Mouse (Mus musculus) spleen, postnatal 4 days (tissue): ENCODE measurements around the gene Slc45a1.

Source experiments
- DNase-seq, 2 experiments: peaks; one replicate each; pipeline ENCODE4 v3.0.0; 2022; ENCODE audit warnings: low spot score in 2 of 2

Slc45a1 gene

GRCm38 (mm10) chr4:150659926-150660610, 8.1 kb upstream of the Slc45a1 start:
- no peak for DNase-seq

GRCm38 (mm10) chr4:150656504-150656903, 4.5 kb upstream of the Slc45a1 start:
- no peak for DNase-seq

GRCm38 (mm10) chr4:150655989-150656388, 4.0 kb upstream of the Slc45a1 start:
- peak; percentile 77 to 92 for DNase-seq

- DNase-seq = no peak
These were observed 1.2 kb upstream of the Slc45a1 start for GRCm38 (mm10) chr4:150653072-150653599.

- DNase-seq = peak in 1 of 2 experiments; percentile 28
These were observed 2.6 kb downstream of the Slc45a1 start for GRCm38 (mm10) chr4:150649327-150649726.

- DNase-seq = no peak
These were observed 7.7 kb downstream of the Slc45a1 start for GRCm38 (mm10) chr4:150644299-150644698.

GRCm38 (mm10) chr4:150636635-150637034, 15.3 kb downstream of the Slc45a1 start:
- DNase-seq = no peak

GRCm38 (mm10) chr4:150635568-150635967, 16.4 kb downstream of the Slc45a1 start:
- no peak for DNase-seq

GRCm38 (mm10) chr4:150629266-150629665, 22.7 kb downstream of the Slc45a1 start:
- no peak for DNase-seq

GRCm38 (mm10) chr4:150625951-150626732, 25.8 kb downstream of the Slc45a1 start:
- peak; percentile 74 to 93 for DNase-seq

- DNase-seq = peak; percentile 60 to 81
These were observed 26.5 kb downstream of the Slc45a1 start for GRCm38 (mm10) chr4:150625425-150625824.

GRCm38 (mm10) chr4:150624933-150625332, 27.0 kb downstream of the Slc45a1 start:
- DNase-seq = no peak

- no peak for DNase-seq
These were observed 27.7 kb downstream of the Slc45a1 start for GRCm38 (mm10) chr4:150624214-150624823.

GRCm38 (mm10) chr4:150622641-150623040, 29.3 kb downstream of the Slc45a1 start:
- DNase-seq = no peak

GRCm38 (mm10) chr4:150619011-150619410, 33.0 kb downstream of the Slc45a1 start:
- no peak for DNase-seq

- no peak for DNase-seq
These were observed 35.1 kb downstream of the Slc45a1 start for GRCm38 (mm10) chr4:150616841-150617240.

GRCm38 (mm10) chr4:150616029-150616420, 35.9 kb downstream of the Slc45a1 start:
- no peak for DNase-seq

- no peak for DNase-seq
These were observed 36.5 kb downstream of the Slc45a1 start for GRCm38 (mm10) chr4:150615251-150616028.

- DNase-seq = no peak
These were observed 38.3 kb downstream of the Slc45a1 start for GRCm38 (mm10) chr4:150613715-150614114.

- DNase-seq = no peak
These were observed 43.3 kb downstream of the Slc45a1 start for GRCm38 (mm10) chr4:150608670-150609069.

GRCm38 (mm10) chr4:150606449-150607161, 45.4 kb downstream of the Slc45a1 start:
- no peak for DNase-seq
